Mouse (Mus musculus) testis, adult 2 months (tissue): ENCODE measurements around the gene Atp11a. TPM values are rescaled to one million over a fixed set of nuclear protein-coding genes. Genes with fewer than 3 reads are reported as not detected.

Source experiments
- H3K27ac ChIP-seq: fragments of 200-500 bp; 2 replicates; pipeline ENCODE4 v1.5.1; 2012; ENCODE audit warnings: low read depth, low read length; ENCODE audit not compliant: control insufficient read depth, insufficient read depth
- H3K27me3 ChIP-seq: fragments of 200-500 bp; 2 replicates; pipeline ENCODE4 v1.6.1; 2012; ENCODE audit warnings: mild to moderate bottlenecking, low read length, moderate library complexity; ENCODE audit not compliant: control insufficient read depth, insufficient read depth
- H3K36me3 ChIP-seq: fragments of 200-500 bp; 2 replicates; pipeline ENCODE4 v1.6.1; 2012; ENCODE audit warnings: mild to moderate bottlenecking, low read length; ENCODE audit not compliant: control insufficient read depth, insufficient read depth
- H3K4me1 ChIP-seq: fragments of 200-500 bp; 2 replicates; pipeline ENCODE4 v1.6.1; 2012; ENCODE audit warnings: low read length; ENCODE audit not compliant: control insufficient read depth, insufficient read depth
- H3K4me3 ChIP-seq: fragments of 200-500 bp; 2 replicates; pipeline ENCODE4 v1.5.1; 2012; ENCODE audit warnings: low read depth, mild to moderate bottlenecking, low read length, moderate library complexity, mixed read lengths; ENCODE audit not compliant: control insufficient read depth
- CTCF ChIP-seq: fragments of 200-500 bp; IDR thresholded peaks from 2 replicates; pipeline ENCODE4 v1.5.1; 2012; ENCODE audit warnings: low read depth, mild to moderate bottlenecking, inconsistent platforms, low read length, moderate library complexity; ENCODE audit not compliant: control insufficient read depth, insufficient read depth, insufficient replicate concordance
- POLR2A ChIP-seq: fragments of 200-500 bp; IDR thresholded peaks from 2 replicates; pipeline ENCODE4 v1.6.1; 2012; ENCODE audit warnings: low read depth, mild to moderate bottlenecking, inconsistent platforms, low read length, moderate library complexity; ENCODE audit not compliant: control insufficient read depth
- polyA plus RNA-seq: library from polyadenylated mRNA; depleted of rRNA; stranded (reverse); fragments of >200 nt; gene quantifications from 2 replicates; pipeline ENCODE4 v1.2.3, GENCODE M21; 2012

The Atp11a gene
- polyA plus RNA-seq, 1 experiment = 83.0 TPM

GRCm38 (mm10) chr8:12816412-12816811, 59.6 kb downstream of the Atp11a start:
- no peaks in the 10 kb centered on the region for H3K27me3 ChIP-seq
- H3K27ac ChIP-seq = no peak overlapping the region
- no peak overlapping the region for H3K4me3 ChIP-seq
- H3K36me3 ChIP-seq = peaks cover 2% of the 10 kb centered on the region
- TF ChIP-seq CTCF = no peak
- no peak for TF ChIP-seq POLR2A
- H3K4me1 ChIP-seq = no peaks in the 10 kb centered on the region

- Histone ChIP-seq H3K27ac (no peak overlapping the region), H3K36me3 (no peaks in the 10 kb centered on the region; the same call in 1 of the 2 replicates), H3K4me3 (no peak overlapping the region), H3K4me1 (no peaks in the 10 kb centered on the region), H3K27me3 (no peaks in the 10 kb centered on the region)
- TF ChIP-seq CTCF (no peak), POLR2A (no peak)
These were observed 66.1 kb downstream of the Atp11a start for GRCm38 (mm10) chr8:12822892-12823291.

GRCm38 (mm10) chr8:12824562-12824961, 67.7 kb downstream of the Atp11a start:
- TF ChIP-seq POLR2A (no peak), CTCF (no peak)
- peaks cover 1% of the 10 kb centered on the region for H3K36me3 ChIP-seq
- no peak overlapping the region for H3K4me3 ChIP-seq
- no peak overlapping the region for H3K27ac ChIP-seq
- H3K27me3 ChIP-seq = no peaks in the 10 kb centered on the region
- H3K4me1 ChIP-seq = no peaks in the 10 kb centered on the region

- H3K27ac ChIP-seq = no peak overlapping the region
- TF ChIP-seq POLR2A (no peak), CTCF (no peak)
- peaks cover 3% of the 10 kb centered on the region for H3K36me3 ChIP-seq
- no peaks in the 10 kb centered on the region for H3K27me3 ChIP-seq
- H3K4me1 ChIP-seq = no peaks in the 10 kb centered on the region
- no peak overlapping the region for H3K4me3 ChIP-seq
These were observed 68.4 kb downstream of the Atp11a start for GRCm38 (mm10) chr8:12825236-12825635.

- Histone ChIP-seq H3K27me3 (no peaks in the 10 kb centered on the region), H3K4me1 (no peaks in the 10 kb centered on the region), H3K27ac (no peak overlapping the region), H3K36me3 (peaks cover 3% of the 10 kb centered on the region), H3K4me3 (no peak overlapping the region)
- TF ChIP-seq CTCF (no peak), POLR2A (no peak)
These were observed 68.9 kb downstream of the Atp11a start for GRCm38 (mm10) chr8:12825686-12826237.

GRCm38 (mm10) chr8:12827124-12827523, 70.3 kb downstream of the Atp11a start:
- Histone ChIP-seq H3K27ac (no peak overlapping the region), H3K27me3 (no peaks in the 10 kb centered on the region), H3K4me1 (no peaks in the 10 kb centered on the region), H3K36me3 (peaks cover 3% of the 10 kb centered on the region), H3K4me3 (no peak overlapping the region)
- TF ChIP-seq CTCF (no peak), POLR2A (no peak)

- Histone ChIP-seq H3K36me3 (peaks cover 4% of the 10 kb centered on the region), H3K27me3 (no peaks in the 10 kb centered on the region), H3K27ac (no peak overlapping the region), H3K4me1 (no peaks in the 10 kb centered on the region), H3K4me3 (no peak overlapping the region)
- TF ChIP-seq CTCF = no peak
- TF ChIP-seq POLR2A = no peak
These were observed 71.5 kb downstream of the Atp11a start for GRCm38 (mm10) chr8:12828298-12828697.

- H3K4me1 ChIP-seq = no peaks in the 10 kb centered on the region
- TF ChIP-seq POLR2A (no peak), CTCF (no peak)
- no peaks in the 10 kb centered on the region for H3K27me3 ChIP-seq
- H3K36me3 ChIP-seq = peaks cover 4% of the 10 kb centered on the region
- no peak overlapping the region for H3K27ac ChIP-seq
- no peak overlapping the region for H3K4me3 ChIP-seq
These were observed 72.6 kb downstream of the Atp11a start for GRCm38 (mm10) chr8:12829381-12829780.
